Mouse (Mus musculus): ENCODE data around the gene Bcl10.
"Not testable (repeated sequence)": the region's sequence is repeated elsewhere in the genome, so short reads cannot be mapped to it uniquely, and the experiment has no call there.

The Bcl10 gene

GRCm38 (mm10) chr3:145922019-145922854, at the start of gene Bcl10:
TSS of gene Bcl10 (plus strand) at chr3:145922804.
- no peak for DNase-seq (ENCODE audit: low spot score in 2 of 2)

GRCm38 (mm10) chr3:145873271-145873670, 49.3 kb upstream of the Bcl10 start:
- DNase-seq (ENCODE audit: low spot score in 2 of 2) = no peak

- no peak for DNase-seq (ENCODE audit: low spot score in 2 of 2)
These were observed 48.5 kb upstream of the Bcl10 start for GRCm38 (mm10) chr3:145874126-145874525.

GRCm38 (mm10) chr3:145876120-145876519, 46.5 kb upstream of the Bcl10 start:
- no peak for DNase-seq (ENCODE audit: low spot score in 2 of 2)

GRCm38 (mm10) chr3:145878867-145879266, 43.7 kb upstream of the Bcl10 start:
- DNase-seq (ENCODE audit: low spot score in 2 of 2) = not testable (repeated sequence)

GRCm38 (mm10) chr3:145880335-145880734, 42.3 kb upstream of the Bcl10 start:
- no peak for DNase-seq (ENCODE audit: low spot score in 2 of 2)

- DNase-seq (ENCODE audit: low spot score in 2 of 2) = no peak
These were observed 40.3 kb upstream of the Bcl10 start for GRCm38 (mm10) chr3:145882076-145882874.

GRCm38 (mm10) chr3:145883233-145883632, 39.4 kb upstream of the Bcl10 start:
- no peak for DNase-seq (ENCODE audit: low spot score in 2 of 2)

DNA sequence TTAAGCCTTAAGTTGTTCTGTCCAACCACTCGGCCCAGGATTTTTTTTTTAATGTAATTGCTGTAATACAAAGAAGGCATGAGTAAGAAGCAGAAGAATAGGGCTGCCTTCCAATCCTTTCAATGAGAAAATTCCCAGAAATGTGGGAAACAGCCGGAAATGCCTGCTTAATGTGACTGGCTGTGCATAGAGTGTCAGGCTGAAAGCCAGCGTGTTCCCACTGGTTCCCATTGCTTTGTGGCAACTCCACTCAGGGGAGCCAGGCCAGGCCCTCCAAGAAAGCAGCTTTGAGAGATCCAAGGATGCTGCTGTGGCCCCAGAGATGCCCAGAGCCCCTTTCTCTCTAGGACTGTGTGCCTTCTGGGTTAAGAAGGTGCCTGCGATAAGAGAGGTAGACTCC, 37.2 kb upstream of the Bcl10 start:
- no peak for DNase-seq (ENCODE audit: low spot score in 2 of 2)

- DNase-seq (ENCODE audit: low spot score in 2 of 2) = no peak
These were observed 36.6 kb upstream of the Bcl10 start for GRCm38 (mm10) chr3:145885851-145886464.

DNA sequence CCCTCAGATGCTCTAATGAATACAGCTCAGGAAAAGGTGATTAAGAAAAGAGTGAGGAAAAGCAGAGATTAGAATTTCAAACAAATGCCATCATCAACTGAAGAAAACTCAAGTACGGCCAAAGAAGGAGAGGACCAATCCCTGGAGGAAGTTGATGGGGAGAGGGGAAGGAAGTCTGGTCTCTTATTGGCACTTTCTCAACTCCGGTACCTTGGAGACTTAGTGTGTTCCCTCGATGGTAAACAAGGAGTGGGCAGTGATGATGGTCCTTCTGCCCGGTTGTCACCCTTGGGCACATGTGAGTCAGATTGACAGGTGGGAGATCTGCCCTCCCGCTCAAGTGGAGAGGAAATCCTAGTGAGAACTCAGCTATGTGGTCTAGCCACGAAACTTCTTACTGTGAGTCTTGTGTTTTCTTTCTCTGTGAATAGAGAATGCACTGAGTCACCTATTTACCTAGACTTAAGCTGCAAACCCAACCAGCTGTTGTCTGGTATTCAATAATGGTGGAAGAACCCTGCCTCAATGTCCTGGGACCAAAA, 35.1 kb upstream of the Bcl10 start:
- DNase-seq (ENCODE audit: low spot score in 2 of 2) = no peak

GRCm38 (mm10) chr3:145890346-145891132, 32.1 kb upstream of the Bcl10 start:
- no peak for DNase-seq (ENCODE audit: low spot score in 2 of 2)

GRCm38 (mm10) chr3:145892451-145892850, 30.2 kb upstream of the Bcl10 start:
- no peak for DNase-seq (ENCODE audit: low spot score in 2 of 2)

- no peak for DNase-seq (ENCODE audit: low spot score in 2 of 2)
These were observed 28.5 kb upstream of the Bcl10 start for GRCm38 (mm10) chr3:145894131-145894530.

DNA sequence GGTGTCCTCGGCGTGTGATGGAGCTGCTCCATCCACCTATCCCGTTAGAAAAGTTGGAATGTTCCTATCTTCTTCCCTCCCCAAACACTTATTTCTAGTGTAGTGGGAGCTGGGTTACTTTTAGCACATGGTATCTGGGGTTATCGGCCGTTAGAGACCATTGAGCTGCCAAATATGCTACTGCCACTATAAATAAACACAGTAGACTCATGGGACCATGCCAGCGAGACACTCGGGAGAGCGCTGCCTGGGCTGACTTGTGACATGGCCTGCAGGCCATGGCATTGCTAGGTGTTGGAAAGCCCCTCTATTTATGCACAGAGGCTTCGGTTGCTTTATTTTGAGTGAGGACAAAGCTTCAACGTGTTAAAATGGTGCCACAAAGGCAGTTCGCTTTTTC, 24.9 kb upstream of the Bcl10 start:
- no peak for DNase-seq (ENCODE audit: low spot score in 2 of 2)

DNA sequence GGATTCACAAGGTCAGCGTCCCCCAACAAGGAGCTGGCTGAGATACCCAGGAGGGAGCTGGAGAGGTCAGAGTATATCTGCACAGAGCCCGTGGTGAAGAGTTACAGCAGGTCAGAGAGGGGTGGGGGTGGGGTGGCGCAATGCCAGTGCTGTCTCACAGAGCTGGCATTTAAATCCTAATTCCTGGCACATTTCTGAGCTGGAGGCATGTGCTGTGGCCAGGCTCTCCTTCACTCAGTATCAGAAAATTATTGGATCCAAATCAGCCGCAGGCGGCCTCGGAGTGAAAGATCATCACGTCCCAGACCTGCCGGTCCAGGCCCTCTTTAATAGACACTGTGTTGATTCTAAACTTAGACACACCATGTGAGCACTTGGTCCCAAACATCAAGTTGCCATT, 22.8 kb upstream of the Bcl10 start:
- DNase-seq (ENCODE audit: low spot score in 2 of 2) = no peak

GRCm38 (mm10) chr3:145903530-145903929, 19.1 kb upstream of the Bcl10 start:
- no peak for DNase-seq (ENCODE audit: low spot score in 2 of 2)

DNA sequence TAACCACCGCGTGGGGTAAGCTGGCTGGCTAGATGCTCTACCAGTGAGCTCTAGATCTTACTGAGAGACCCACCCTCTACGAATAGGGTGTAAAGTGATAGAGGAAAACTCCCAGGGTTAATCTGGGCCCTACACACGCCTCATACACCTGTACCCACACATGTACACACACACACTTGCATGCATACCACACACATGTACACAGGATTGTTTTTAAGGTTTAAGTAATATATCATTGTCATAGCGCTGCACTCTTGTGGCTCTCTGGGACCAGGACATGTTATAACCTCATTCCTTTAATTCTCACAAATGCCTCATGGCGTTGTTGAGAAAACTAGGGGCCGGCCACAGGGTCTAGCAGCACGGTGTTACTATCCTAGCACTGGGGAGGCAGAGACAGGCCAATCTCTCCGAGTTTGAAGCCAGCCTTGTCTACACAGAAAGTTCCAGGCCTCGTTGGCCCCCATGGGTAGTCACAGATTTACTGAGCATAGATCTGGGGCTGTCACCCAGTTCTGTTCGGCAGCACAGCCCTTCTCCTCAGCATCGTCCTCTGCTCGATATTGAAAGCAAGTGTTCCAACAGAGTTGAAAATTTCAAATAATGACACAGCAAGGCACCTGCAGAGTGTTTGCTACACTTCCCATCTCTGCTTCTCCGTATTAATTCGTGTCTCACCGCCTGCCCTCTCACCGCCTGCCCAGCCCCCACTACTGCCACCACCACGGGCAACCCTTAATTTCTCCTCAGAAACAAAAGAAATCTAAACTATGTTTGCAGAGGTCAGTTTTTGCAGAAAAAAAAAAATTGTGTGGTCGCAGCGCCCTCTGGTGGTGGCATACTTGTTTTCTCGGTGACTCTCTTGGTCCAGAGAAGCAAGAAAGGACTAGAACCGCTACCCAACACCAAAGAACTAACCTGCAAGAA, 17.5 kb upstream of the Bcl10 start:
- DNase-seq (ENCODE audit: low spot score in 2 of 2) = peak in 1 of 2 experiments; percentile 30

- no peak for DNase-seq (ENCODE audit: low spot score in 2 of 2)
These were observed 16.0 kb upstream of the Bcl10 start for GRCm38 (mm10) chr3:145906582-145906981.

GRCm38 (mm10) chr3:145912512-145912911, 10.1 kb upstream of the Bcl10 start:
- no peak for DNase-seq (ENCODE audit: low spot score in 2 of 2)
